Mouse (Mus musculus) lung, postnatal 10 days (tissue): Measurements from ENCODE around the gene Vamp8.

Experiments used
- DNase-seq: peaks from one replicate; pipeline ENCODE4 v3.0.0; 2021

Gene Vamp8

DNA sequence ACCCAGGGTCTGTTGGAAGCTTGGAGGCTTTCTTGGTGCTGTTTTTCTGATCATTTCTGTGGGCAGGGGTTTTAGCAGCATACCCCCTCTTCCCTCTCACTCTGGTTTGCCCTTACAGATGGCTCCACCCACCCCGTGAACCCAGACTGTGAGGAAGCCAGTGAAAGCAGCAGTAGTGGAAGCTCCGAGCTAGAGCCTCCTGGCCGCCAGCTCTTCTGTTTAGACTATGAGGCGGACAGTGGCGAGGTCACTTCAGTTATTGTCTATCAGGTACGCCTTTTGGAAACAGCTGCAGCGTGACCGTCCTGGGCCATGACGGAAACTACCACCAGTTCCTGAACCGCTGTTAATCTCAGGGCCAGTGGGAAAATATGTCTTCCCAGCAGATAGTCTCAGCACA, 42.1 kb downstream of the Vamp8 start:
- no peak for DNase-seq

- DNase-seq: peak; percentile 73
These were observed 43.1 kb downstream of the Vamp8 start, which contains the start of gene 0610030E20Rik for GRCm38 (mm10) chr6:72347166-72347941. Gene 0610030E20Rik, plus strand, starts transcription at chr6:72347317.

- DNase-seq: no peak
These were observed 44.2 kb downstream of the Vamp8 start for GRCm38 (mm10) chr6:72346261-72346660.

GRCm38 (mm10) chr6:72345633-72346032, 44.9 kb downstream of the Vamp8 start:
- DNase-seq: no peak

DNA sequence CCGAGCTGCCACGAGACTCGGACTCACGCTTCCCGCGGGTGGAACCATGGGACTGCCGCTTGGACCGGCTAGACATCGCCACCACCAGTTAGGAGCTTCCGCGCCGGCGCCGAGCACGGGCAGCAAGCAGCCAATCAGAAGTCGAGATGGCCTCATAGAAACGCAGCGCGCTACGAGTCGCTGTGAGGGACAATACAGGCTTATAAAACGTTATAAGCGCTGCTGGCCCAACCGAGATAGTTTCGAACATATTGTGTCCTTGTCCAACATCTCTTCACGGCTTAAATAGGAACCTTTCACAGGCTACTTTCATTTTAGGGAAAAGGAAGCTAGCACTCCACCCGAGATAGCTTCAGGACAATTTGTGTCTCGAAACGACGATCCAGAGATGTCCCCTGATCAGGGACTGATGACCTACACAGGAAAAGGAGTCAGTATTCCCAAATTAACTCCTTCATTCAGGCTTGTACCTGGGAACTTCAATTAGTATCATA, 45.4 kb downstream of the Vamp8 start, which contains the start of gene Usp39:
Gene Usp39, minus strand, starts transcription at position 111 of the 494 bp plus-strand sequence.
- peak; percentile 96 for DNase-seq

DNA sequence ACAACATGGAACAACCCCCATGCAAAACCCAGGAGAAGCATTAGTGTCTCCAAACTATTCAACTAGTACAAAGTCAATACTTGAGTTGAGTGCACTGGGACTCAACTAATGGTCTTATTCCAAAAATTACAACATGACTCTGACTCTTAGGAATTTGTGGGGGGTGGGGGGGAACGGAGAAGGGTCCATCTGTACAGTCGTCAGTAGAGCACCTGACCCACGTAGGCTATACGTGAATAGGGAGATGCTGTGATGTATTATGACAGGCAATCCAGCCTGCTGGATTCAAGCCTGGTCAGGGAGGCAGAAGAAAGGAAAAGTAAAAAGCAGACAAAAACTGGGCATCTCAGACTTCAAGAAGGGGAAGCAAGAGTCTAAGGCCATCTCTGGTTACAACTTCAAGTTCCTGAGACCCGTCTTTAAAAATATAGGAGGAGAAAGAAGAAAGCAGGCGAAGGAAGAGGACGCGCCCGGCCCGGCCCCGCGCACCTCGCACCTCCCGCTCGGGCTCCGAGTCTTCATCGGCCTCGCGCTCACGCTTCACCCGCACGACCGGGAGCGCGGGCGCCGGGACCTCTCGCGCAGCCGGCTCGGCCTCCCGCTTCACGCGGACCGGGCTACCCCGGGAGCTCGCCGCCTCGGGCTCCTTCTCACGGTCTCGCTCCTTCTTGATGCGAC, 46.0 kb downstream of the Vamp8 start:
- no peak for DNase-seq

- DNase-seq: no peak
These were observed 50.0 kb downstream of the Vamp8 start for GRCm38 (mm10) chr6:72340481-72340880.
